Mouse (Mus musculus) limb, embryonic 15.5 days (tissue): Measurements from ENCODE around the gene Gm21834. TPM values are rescaled to one million over a fixed set of nuclear protein-coding genes. Genes with fewer than 3 reads are reported as not detected.

ENCODE experiments used
- ATAC-seq: fragments of 200-750 bp; cut with Nextera tagmentation; 2 replicates; pipeline ENCODE4 v1.8.0; 2017; ENCODE audit warnings: low read depth, moderate TSS enrichment; ENCODE audit not compliant: insufficient number of reproducible peaks, low FRiP score, low TSS enrichment
- H3K27ac ChIP-seq: fragments of 300-500 bp; sonication (generic); 2 replicates; pipeline ENCODE4 v1.5.1; 2015; ENCODE audit warnings: moderate library complexity, mild to moderate bottlenecking, inconsistent platforms
- H3K27me3 ChIP-seq: fragments of 300-500 bp; sonication (generic); 2 replicates; pipeline ENCODE4 v1.6.1; 2015; ENCODE audit warnings: inconsistent platforms
- H3K36me3 ChIP-seq: fragments of 300-500 bp; sonication (generic); 2 replicates; pipeline ENCODE4 v1.6.1; 2015; ENCODE audit warnings: inconsistent platforms
- H3K4me1 ChIP-seq: fragments of 300-500 bp; sonication (generic); 2 replicates; pipeline ENCODE4 v1.6.1; 2015; ENCODE audit warnings: inconsistent platforms
- H3K4me2 ChIP-seq: fragments of 300-500 bp; sonication (generic); 2 replicates; pipeline ENCODE4 v1.6.1; 2015; ENCODE audit warnings: mild to moderate bottlenecking, inconsistent platforms
- H3K4me3 ChIP-seq: fragments of 300-500 bp; sonication (generic); 2 replicates; pipeline ENCODE4 v1.5.1; 2015; ENCODE audit warnings: mild to moderate bottlenecking, inconsistent platforms
- H3K9ac ChIP-seq: fragments of 300-500 bp; sonication (generic); 2 replicates; pipeline ENCODE4 v1.6.1; 2015; ENCODE audit warnings: inconsistent platforms
- H3K9me3 ChIP-seq: fragments of 300-500 bp; sonication (generic); 2 replicates; pipeline ENCODE4 v1.6.1; 2016; ENCODE audit warnings: inconsistent platforms
- WGBS: fragments of 180-500 bp; shearing (Covaris S2); methylation state at CpG from one replicate; pipeline ENCODE4 v1.1.7; 2015; 5-methylcytosine and 5-hydroxymethylcytosine counted together
- polyA plus RNA-seq: library from polyadenylated mRNA; unstranded; fragments of >200 nt; fragmentation: Nextera tagmentation; extraction: Ambion mirVana; gene quantifications from 2 replicates; pipeline ENCODE4 v1.2.1, GENCODE M21; 2015

The Gm21834 gene
- polyA plus RNA-seq = not detected in 2 replicates

DNA sequence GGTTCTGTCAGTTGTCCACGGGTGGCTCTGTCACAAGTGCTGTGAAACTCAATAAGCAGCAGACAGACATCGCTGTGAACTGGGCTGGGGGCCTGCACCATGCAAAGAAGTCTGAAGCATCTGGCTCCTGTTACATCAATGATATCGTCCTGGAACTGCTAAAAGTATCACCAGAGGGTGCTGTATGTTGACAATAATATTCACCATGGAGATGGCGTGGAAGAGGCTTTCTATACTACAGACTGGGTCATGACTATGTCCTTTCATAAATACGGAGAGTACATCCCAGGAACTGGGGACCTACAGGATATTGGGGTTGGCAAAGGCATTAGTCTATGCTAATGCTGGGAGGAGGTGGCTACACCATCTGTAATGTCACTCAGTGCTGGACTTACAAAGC is at the start of gene Gm21834:
Gene Gm21834, minus strand, starts transcription at position 101 of the 400 bp plus-strand sequence.
- no peak within 1 kb of the TSS for H3K9ac ChIP-seq
- H3K4me3 ChIP-seq = no peak within 1 kb of the TSS
- H3K4me2 ChIP-seq = no peak within 1 kb of the TSS
- H3K27ac ChIP-seq = no peak within 1 kb of the TSS
- no peaks in the 10 kb centered on the region for H3K9me3 ChIP-seq
- no peaks in the 10 kb centered on the region for H3K4me1 ChIP-seq
- 79% methylated on average over 5 of the region's 5 CpGs for WGBS
- no peaks in the 10 kb centered on the region for H3K36me3 ChIP-seq
- no peak for ATAC-seq
- H3K27me3 ChIP-seq = no peaks in the 10 kb centered on the region

- Histone ChIP-seq H3K27ac (no peak overlapping the region), H3K9me3 (no peaks in the 10 kb centered on the region), H3K9ac (no peak overlapping the region), H3K36me3 (no peaks in the 10 kb centered on the region), H3K4me2 (no peak overlapping the region), H3K4me1 (no peaks in the 10 kb centered on the region), H3K27me3 (no peaks in the 10 kb centered on the region), H3K4me3 (no peak overlapping the region)
- WGBS = 85% methylated on average over 1 of the region's 1 CpGs
- no peak for ATAC-seq
These were observed 46.3 kb upstream of the Gm21834 start for GRCm38 (mm10) chr17:57788161-57788799.

DNA sequence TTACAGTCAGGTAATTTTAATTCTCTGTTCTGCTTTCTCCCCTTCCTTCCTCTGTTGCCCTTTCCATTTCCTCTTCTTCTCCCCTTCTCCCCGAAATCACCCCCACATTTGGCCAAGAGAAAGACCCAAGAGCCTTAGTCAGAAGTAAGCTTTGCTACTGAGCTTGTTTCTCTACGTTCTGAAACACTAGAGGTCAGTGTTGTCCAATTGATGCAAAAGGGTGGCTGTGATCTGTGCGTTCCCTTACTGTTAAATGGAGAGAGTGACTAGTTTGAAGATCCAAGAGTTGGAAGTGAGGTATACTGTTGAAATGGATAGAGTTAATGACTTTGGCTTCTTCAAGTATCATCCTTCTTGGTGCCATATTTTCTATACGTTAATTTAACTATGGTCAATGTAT is 28.9 kb upstream of the Gm21834 start:
- Histone ChIP-seq H3K9me3 (no peaks in the 10 kb centered on the region), H3K27me3 (no peaks in the 10 kb centered on the region), H3K4me1 (no peaks in the 10 kb centered on the region), H3K9ac (no peak overlapping the region), H3K36me3 (no peaks in the 10 kb centered on the region), H3K4me2 (no peak overlapping the region), H3K27ac (no peak overlapping the region), H3K4me3 (no peak overlapping the region)
- WGBS = 12% methylated on average over 4 of the region's 4 CpGs
- ATAC-seq = no peak

- Histone ChIP-seq H3K27ac (no peak within 1 kb of the TSS), H3K36me3 (no peaks in the 10 kb centered on the region), H3K4me2 (no peak within 1 kb of the TSS), H3K9me3 (no peaks in the 10 kb centered on the region), H3K27me3 (no peaks in the 10 kb centered on the region), H3K4me3 (no peak within 1 kb of the TSS), H3K9ac (no peak within 1 kb of the TSS), H3K4me1 (no peaks in the 10 kb centered on the region)
- 0 out of 2 replicates have a peak, but pooled peaks have one; percentile 40 for ATAC-seq
- WGBS = 23% methylated on average over 26 of the region's 26 CpGs
These were observed 26.9 kb upstream of the Gm21834 start, which contains the start of gene Cntnap5c for GRCm38 (mm10) chr17:57768622-57769610. Gene Cntnap5c (plus strand): TSS chr17:57769570.

- no peak for ATAC-seq
- H3K4me1 ChIP-seq = no peaks in the 10 kb centered on the region
- H3K4me3 ChIP-seq = no peak overlapping the region
- no peaks in the 10 kb centered on the region for H3K9me3 ChIP-seq
- H3K9ac ChIP-seq = no peak overlapping the region
- no peak overlapping the region for H3K4me2 ChIP-seq
- no peaks in the 10 kb centered on the region for H3K36me3 ChIP-seq
- no peaks in the 10 kb centered on the region for H3K27me3 ChIP-seq
- no peak overlapping the region for H3K27ac ChIP-seq
These were observed 25.3 kb upstream of the Gm21834 start for GRCm38 (mm10) chr17:57767306-57767705.

DNA sequence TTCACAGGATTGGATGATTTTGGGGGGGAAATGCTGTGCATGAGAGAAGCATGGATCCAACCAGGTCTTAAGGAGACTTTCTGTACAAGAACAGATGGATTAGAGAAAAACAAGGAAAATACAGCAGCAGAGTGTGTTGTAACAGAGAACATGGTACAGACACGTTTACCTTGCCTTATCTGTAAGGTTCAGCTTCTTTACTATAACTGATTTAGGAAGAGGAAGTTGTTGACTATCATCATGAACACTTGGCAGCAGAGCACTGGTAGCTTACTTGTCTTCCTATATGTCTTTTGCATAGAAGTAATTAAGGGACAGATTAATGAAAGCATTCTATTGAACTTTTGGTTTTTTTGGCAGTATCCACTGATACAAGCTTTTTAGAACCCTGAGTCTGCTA is 16.0 kb upstream of the Gm21834 start:
- H3K36me3 ChIP-seq = no peaks in the 10 kb centered on the region
- H3K27ac ChIP-seq = no peak overlapping the region
- H3K9me3 ChIP-seq = no peaks in the 10 kb centered on the region
- H3K4me2 ChIP-seq = no peak overlapping the region
- H3K4me3 ChIP-seq = no peak overlapping the region
- no peaks in the 10 kb centered on the region for H3K27me3 ChIP-seq
- H3K4me1 ChIP-seq = no peaks in the 10 kb centered on the region
- no peak for ATAC-seq
- H3K9ac ChIP-seq = no peak overlapping the region
- whole genome bisulfite sequencing = 50% methylated on average over 1 of the region's 1 CpGs

DNA sequence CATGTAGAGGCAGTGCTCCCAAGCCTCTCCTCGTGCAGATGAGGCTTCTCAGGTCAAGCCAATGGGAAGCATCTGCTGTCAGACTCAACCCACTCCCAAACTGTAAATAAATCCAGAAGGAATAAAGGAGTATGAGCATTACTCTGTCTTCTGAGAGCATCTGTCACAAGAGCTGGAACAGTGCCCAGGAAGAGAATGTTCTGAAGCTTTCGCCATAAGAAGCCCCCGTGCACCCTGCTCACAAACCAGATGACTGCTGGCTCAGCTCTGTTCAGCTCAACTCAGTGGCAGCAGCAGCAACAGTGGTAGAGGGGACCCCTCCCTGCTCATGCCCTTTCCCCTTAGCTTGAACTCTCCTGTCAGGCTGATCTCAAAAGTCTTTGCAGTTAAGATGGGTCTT is 47.2 kb downstream of the Gm21834 start:
- ATAC-seq = no peak
- Histone ChIP-seq H3K27ac (no peak overlapping the region), H3K36me3 (no peaks in the 10 kb centered on the region), H3K27me3 (no peaks in the 10 kb centered on the region), H3K9me3 (no peaks in the 10 kb centered on the region; the same call in 1 of the 2 replicates), H3K4me1 (no peaks in the 10 kb centered on the region), H3K4me3 (no peak overlapping the region), H3K4me2 (no peak overlapping the region), H3K9ac (no peak overlapping the region)
- 74% methylated on average over 3 of the region's 3 CpGs for WGBS

Other genes starting within 250 kb of the Gm21834 start
- not detected in 2 replicates for gene Vmn2r120, start 196.7 kb downstream of the Gm21834 start, polyA plus RNA-seq
- gene Cntnap5c, start 27.4 kb upstream of the Gm21834 start, polyA plus RNA-seq = not detected in 2 replicates